Mouse (Mus musculus) c-Kit-positive CD71-positive TER-119-negative erythroid progenitor cells, embryonic 14.5 days (primary cell): ENCODE measurements around the gene Gramd1b.

Source experiments
- DNase-seq: peaks from one replicate; pipeline ENCODE4 v3.0.0-alpha.2; 2013; ENCODE audit warnings: low read depth

Gene Gramd1b

GRCm38 (mm10) chr9:40423427-40423867, 107.7 kb downstream of the Gramd1b start:
- DNase-seq = no peak

GRCm38 (mm10) chr9:40422368-40423057, 108.7 kb downstream of the Gramd1b start:
- DNase-seq = no peak

- no peak for DNase-seq
Observed at GRCm38 (mm10) chr9:40420652-40421335, 110.4 kb downstream of the Gramd1b start.

GRCm38 (mm10) chr9:40418803-40419202, 112.4 kb downstream of the Gramd1b start:
- no peak for DNase-seq

- DNase-seq = no peak
Observed at GRCm38 (mm10) chr9:40416150-40416549, 115.0 kb downstream of the Gramd1b start.

- DNase-seq = peak; percentile 74
Observed at GRCm38 (mm10) chr9:40414904-40415766, 116.0 kb downstream of the Gramd1b start.

GRCm38 (mm10) chr9:40414498-40414903, 116.7 kb downstream of the Gramd1b start:
- DNase-seq = peak; percentile 60

GRCm38 (mm10) chr9:40413601-40414000, 117.6 kb downstream of the Gramd1b start:
- no peak for DNase-seq

- no peak for DNase-seq
Observed at GRCm38 (mm10) chr9:40412931-40413330, 118.3 kb downstream of the Gramd1b start.

GRCm38 (mm10) chr9:40412246-40412645, 118.9 kb downstream of the Gramd1b start:
- no peak for DNase-seq

GRCm38 (mm10) chr9:40410895-40411294, 120.3 kb downstream of the Gramd1b start:
- no peak for DNase-seq

GRCm38 (mm10) chr9:40409071-40409470, 122.1 kb downstream of the Gramd1b start:
- no peak for DNase-seq

- no peak for DNase-seq
Observed at GRCm38 (mm10) chr9:40408415-40408814, 122.8 kb downstream of the Gramd1b start.

- DNase-seq = no peak
Observed at GRCm38 (mm10) chr9:40407876-40408275, 123.3 kb downstream of the Gramd1b start.

GRCm38 (mm10) chr9:40405804-40406203, 125.4 kb downstream of the Gramd1b start:
- DNase-seq = no peak

- no peak for DNase-seq
Observed at GRCm38 (mm10) chr9:40405263-40405662, 125.9 kb downstream of the Gramd1b start.

- no peak for DNase-seq
Observed at GRCm38 (mm10) chr9:40404637-40405036, 126.5 kb downstream of the Gramd1b start.

GRCm38 (mm10) chr9:40403750-40404149, 127.4 kb downstream of the Gramd1b start:
- DNase-seq = no peak

- no peak for DNase-seq
Observed at GRCm38 (mm10) chr9:40401818-40402217, 129.4 kb downstream of the Gramd1b start.

GRCm38 (mm10) chr9:40400854-40401253, 130.3 kb downstream of the Gramd1b start:
- DNase-seq = no peak

GRCm38 (mm10) chr9:40400171-40400570, 131.0 kb downstream of the Gramd1b start:
- no peak for DNase-seq

GRCm38 (mm10) chr9:40399359-40399932, 131.7 kb downstream of the Gramd1b start:
- no peak for DNase-seq
